Mouse (Mus musculus) neural tube, embryonic 12.5 days (tissue): ENCODE data around the gene Elf4. TPM values are rescaled to one million over a fixed set of nuclear protein-coding genes. Genes with fewer than 3 reads are reported as not detected.

Source experiments
- ATAC-seq: fragments of 200-750 bp; cut with Nextera tagmentation; 2 replicates; pipeline ENCODE4 v1.8.0; 2017; ENCODE audit warnings: low read depth, mild to moderate bottlenecking, moderate TSS enrichment, moderate library complexity; ENCODE audit not compliant: low FRiP score
- H3K27ac ChIP-seq: fragments of 300-500 bp; sonication (generic); 2 replicates; pipeline ENCODE4 v1.5.1; 2016
- H3K27me3 ChIP-seq: fragments of 300-500 bp; sonication (generic); replicated peaks from 2 replicates; pipeline ENCODE4 v1.6.1; 2016; ENCODE audit warnings: mild to moderate bottlenecking
- H3K36me3 ChIP-seq: fragments of 300-500 bp; sonication (generic); 2 replicates; pipeline ENCODE4 v1.6.1; 2016; ENCODE audit warnings: mild to moderate bottlenecking
- H3K4me1 ChIP-seq: fragments of 300-500 bp; sonication (generic); 2 replicates; pipeline ENCODE4 v1.6.1; 2016
- H3K4me2 ChIP-seq: fragments of 300-500 bp; sonication (generic); replicated peaks from 2 replicates; pipeline ENCODE4 v1.6.1; 2016; ENCODE audit warnings: mild to moderate bottlenecking
- H3K4me3 ChIP-seq: fragments of 300-500 bp; sonication (generic); 2 replicates; pipeline ENCODE4 v1.5.1; 2016
- H3K9ac ChIP-seq: fragments of 300-500 bp; sonication (generic); 2 replicates; pipeline ENCODE4 v1.6.1; 2016; ENCODE audit warnings: mild to moderate bottlenecking
- H3K9me3 ChIP-seq: fragments of 300-500 bp; sonication (generic); 2 replicates; pipeline ENCODE4 v1.6.1; 2016; ENCODE audit warnings: mild to moderate bottlenecking
- WGBS: fragments of 180-500 bp; shearing (Covaris S2); methylation state at CpG from one replicate; pipeline ENCODE4 v1.1.7; 2016; 5-methylcytosine and 5-hydroxymethylcytosine counted together
- polyA plus RNA-seq: library from polyadenylated mRNA; unstranded; fragments of >200 nt; fragmentation: Nextera tagmentation; extraction: Ambion mirVana; gene quantifications from 2 replicates; pipeline ENCODE4 v1.2.1, GENCODE M21; 2016

The Elf4 gene
- 1.3 TPM in 2 replicates for polyA plus RNA-seq

GRCm38 (mm10) chrX:48462754-48463507, at the start of gene Elf4:
Gene Elf4 (minus strand): TSS chrX:48463132.
- no peak within 1 kb of the TSS for H3K9ac ChIP-seq
- WGBS, result 18% methylated on average over 38 of the region's 38 CpGs
- no peaks in the 10 kb centered on the region for H3K36me3 ChIP-seq
- ATAC-seq, result peak; percentile 87
- peak within 1 kb of the TSS; percentile 63 for H3K4me2 ChIP-seq
- H3K4me3 ChIP-seq, result peak within 1 kb of the TSS; percentile 33
- no peaks in the 10 kb centered on the region for H3K4me1 ChIP-seq
- H3K9me3 ChIP-seq, result no peaks in the 10 kb centered on the region
- H3K27me3 ChIP-seq, result no peaks in the 10 kb centered on the region
- no peak within 1 kb of the TSS for H3K27ac ChIP-seq

GRCm38 (mm10) chrX:48493763-48494162, 30.8 kb upstream of the Elf4 start:
- Histone ChIP-seq H3K27ac (no peak overlapping the region), H3K9ac (no peak overlapping the region), H3K4me2 (no peak overlapping the region), H3K36me3 (no peaks in the 10 kb centered on the region; the same call in 1 of the 2 replicates), H3K27me3 (no peaks in the 10 kb centered on the region), H3K9me3 (no peaks in the 10 kb centered on the region), H3K4me3 (no peak overlapping the region), H3K4me1 (no peaks in the 10 kb centered on the region)
- no peak for ATAC-seq
- 91% methylated on average over 8 of the region's 8 CpGs for WGBS

- Histone ChIP-seq H3K4me1 (no peaks in the 10 kb centered on the region), H3K27me3 (no peaks in the 10 kb centered on the region), H3K4me3 (no peak overlapping the region), H3K4me2 (no peak overlapping the region), H3K9me3 (no peaks in the 10 kb centered on the region), H3K9ac (no peak overlapping the region), H3K27ac (no peak overlapping the region), H3K36me3 (peaks cover 16% of the 10 kb centered on the region)
- no peak for ATAC-seq
- WGBS, result 93% methylated on average over 7 of the region's 7 CpGs
Measured at GRCm38 (mm10) chrX:48481687-48482086, 18.8 kb upstream of the Elf4 start.

- no peak for ATAC-seq
- Histone ChIP-seq H3K9ac (no peak overlapping the region), H3K27ac (no peak overlapping the region), H3K27me3 (no peaks in the 10 kb centered on the region), H3K36me3 (peaks cover 16% of the 10 kb centered on the region), H3K4me1 (no peaks in the 10 kb centered on the region), H3K9me3 (no peaks in the 10 kb centered on the region), H3K4me2 (no peak overlapping the region), H3K4me3 (no peak overlapping the region)
- WGBS, result 86% methylated on average over 4 of the region's 4 CpGs
Measured at GRCm38 (mm10) chrX:48481095-48481494, 18.2 kb upstream of the Elf4 start.

- Histone ChIP-seq H3K36me3 (no peaks in the 10 kb centered on the region), H3K4me2 (no peak overlapping the region), H3K4me3 (no peak overlapping the region), H3K9me3 (no peaks in the 10 kb centered on the region), H3K4me1 (no peaks in the 10 kb centered on the region), H3K27me3 (no peaks in the 10 kb centered on the region), H3K9ac (no peak overlapping the region), H3K27ac (no peak overlapping the region)
- ATAC-seq, result no peak
- 88% methylated on average over 3 of the region's 3 CpGs for WGBS
Measured at GRCm38 (mm10) chrX:48467355-48467946, 4.5 kb upstream of the Elf4 start.

- H3K4me1 ChIP-seq, result no peaks in the 10 kb centered on the region
- no peak overlapping the region for H3K27ac ChIP-seq
- no peak overlapping the region for H3K4me3 ChIP-seq
- H3K36me3 ChIP-seq, result no peaks in the 10 kb centered on the region
- H3K27me3 ChIP-seq, result no peaks in the 10 kb centered on the region
- no peak overlapping the region for H3K9ac ChIP-seq
- WGBS, result 89% methylated on average over 2 of the region's 2 CpGs
- no peak overlapping the region for H3K4me2 ChIP-seq
- ATAC-seq, result no peak
- H3K9me3 ChIP-seq, result no peaks in the 10 kb centered on the region
Measured at GRCm38 (mm10) chrX:48466174-48466573, 3.2 kb upstream of the Elf4 start.

GRCm38 (mm10) chrX:48464436-48464835, 1.5 kb upstream of the Elf4 start:
- no peak overlapping the region for H3K4me2 ChIP-seq
- no peaks in the 10 kb centered on the region for H3K9me3 ChIP-seq
- H3K27ac ChIP-seq, result no peak overlapping the region
- no peak overlapping the region for H3K9ac ChIP-seq
- 93% methylated on average over 6 of the region's 6 CpGs for whole genome bisulfite sequencing
- H3K36me3 ChIP-seq, result no peaks in the 10 kb centered on the region
- ATAC-seq, result no peak
- no peak overlapping the region for H3K4me3 ChIP-seq
- no peaks in the 10 kb centered on the region for H3K27me3 ChIP-seq
- H3K4me1 ChIP-seq, result no peaks in the 10 kb centered on the region

GRCm38 (mm10) chrX:48463636-48464035, 704 bp upstream of the Elf4 start:
- Histone ChIP-seq H3K4me3 (no peak overlapping the region), H3K4me1 (no peaks in the 10 kb centered on the region), H3K36me3 (no peaks in the 10 kb centered on the region), H3K9ac (no peak overlapping the region), H3K9me3 (no peaks in the 10 kb centered on the region), H3K4me2 (no peak overlapping the region), H3K27ac (no peak overlapping the region), H3K27me3 (no peaks in the 10 kb centered on the region)
- 90% methylated on average over 4 of the region's 4 CpGs for WGBS
- no peak for ATAC-seq

GRCm38 (mm10) chrX:48462297-48462696, 635 bp downstream of the Elf4 start:
- H3K36me3 ChIP-seq, result no peaks in the 10 kb centered on the region
- no peak overlapping the region for H3K9ac ChIP-seq
- WGBS, result 34% methylated on average over 4 of the region's 4 CpGs
- no peak overlapping the region for H3K27ac ChIP-seq
- no peaks in the 10 kb centered on the region for H3K9me3 ChIP-seq
- H3K4me1 ChIP-seq, result no peaks in the 10 kb centered on the region
- no peak for ATAC-seq
- peak overlapping the region; percentile 63 for H3K4me2 ChIP-seq
- no peaks in the 10 kb centered on the region for H3K27me3 ChIP-seq
- H3K4me3 ChIP-seq, result no peak overlapping the region

GRCm38 (mm10) chrX:48461006-48461405, 1.9 kb downstream of the Elf4 start:
- Histone ChIP-seq H3K9me3 (no peaks in the 10 kb centered on the region), H3K4me2 (no peak overlapping the region), H3K4me1 (no peaks in the 10 kb centered on the region), H3K27me3 (no peaks in the 10 kb centered on the region), H3K4me3 (no peak overlapping the region), H3K9ac (no peak overlapping the region), H3K27ac (no peak overlapping the region), H3K36me3 (no peaks in the 10 kb centered on the region)
- WGBS, result 83% methylated on average over 4 of the region's 4 CpGs
- no peak for ATAC-seq

- Histone ChIP-seq H3K9ac (no peak overlapping the region), H3K27ac (no peak overlapping the region), H3K9me3 (no peaks in the 10 kb centered on the region), H3K36me3 (no peaks in the 10 kb centered on the region), H3K27me3 (no peaks in the 10 kb centered on the region), H3K4me2 (no peak overlapping the region), H3K4me3 (no peak overlapping the region), H3K4me1 (no peaks in the 10 kb centered on the region)
- ATAC-seq, result no peak
- 89% methylated on average over 7 of the region's 7 CpGs for WGBS
Measured at GRCm38 (mm10) chrX:48460496-48460895, 2.4 kb downstream of the Elf4 start.

GRCm38 (mm10) chrX:48456956-48457355, 6.0 kb downstream of the Elf4 start:
- Histone ChIP-seq H3K4me3 (no peak overlapping the region), H3K4me1 (no peaks in the 10 kb centered on the region), H3K9ac (no peak overlapping the region), H3K9me3 (no peaks in the 10 kb centered on the region), H3K27me3 (peaks cover 27% of the 10 kb centered on the region), H3K4me2 (no peak overlapping the region), H3K36me3 (no peaks in the 10 kb centered on the region), H3K27ac (no peak overlapping the region)
- WGBS, result 65% methylated on average over 6 of the region's 6 CpGs
- ATAC-seq, result no peak

GRCm38 (mm10) chrX:48455018-48455417, 7.9 kb downstream of the Elf4 start:
- H3K4me3 ChIP-seq, result no peak overlapping the region
- 28% methylated on average over 9 of the region's 9 CpGs for WGBS
- H3K27ac ChIP-seq, result no peak overlapping the region
- H3K9me3 ChIP-seq, result no peaks in the 10 kb centered on the region
- no peak overlapping the region for H3K9ac ChIP-seq
- H3K36me3 ChIP-seq, result no peaks in the 10 kb centered on the region
- H3K4me1 ChIP-seq, result no peaks in the 10 kb centered on the region
- no peak for ATAC-seq
- peaks cover 32% of the 10 kb centered on the region for H3K27me3 ChIP-seq
- H3K4me2 ChIP-seq, result no peak overlapping the region
